Mouse (Mus musculus): ENCODE results near the gene Cutal. TPM values are rescaled to one million over a fixed set of nuclear protein-coding genes. Genes with fewer than 3 reads are reported as not detected.

Cutal gene
- polyA plus RNA-seq, 1 experiment: not detected

DNA sequence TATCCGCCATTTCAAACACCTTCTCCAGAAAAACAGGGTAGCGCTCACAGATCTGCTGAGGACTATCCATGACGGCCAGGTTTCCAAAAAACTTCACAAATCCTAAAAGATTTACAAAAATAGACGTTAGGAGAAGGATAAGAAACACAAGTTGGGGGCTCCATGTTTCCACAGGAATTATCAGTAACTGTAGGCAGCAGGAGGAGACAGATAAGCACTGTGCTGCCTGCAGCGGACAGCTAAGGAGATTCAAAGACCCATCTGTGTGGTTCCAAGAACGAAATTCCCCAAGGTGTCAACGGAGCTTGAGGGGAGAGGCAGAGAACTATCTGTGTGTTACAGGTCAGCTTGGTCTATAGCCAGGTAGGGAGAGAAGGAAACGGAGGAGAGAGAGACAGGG, 16.5 kb upstream of the Cutal start:
- Histone ChIP-seq H3K27ac (replicated peaks; ENCODE audit: low read depth, low read length) (no peak overlapping the region), H3K4me3 (ENCODE audit: insufficient read depth, low read depth, low read length) (no peak overlapping the region), H3K4me1 (ENCODE audit: control insufficient read depth, insufficient read depth, insufficient read length, low read length) (no peaks in the 10 kb centered on the region)

DNA sequence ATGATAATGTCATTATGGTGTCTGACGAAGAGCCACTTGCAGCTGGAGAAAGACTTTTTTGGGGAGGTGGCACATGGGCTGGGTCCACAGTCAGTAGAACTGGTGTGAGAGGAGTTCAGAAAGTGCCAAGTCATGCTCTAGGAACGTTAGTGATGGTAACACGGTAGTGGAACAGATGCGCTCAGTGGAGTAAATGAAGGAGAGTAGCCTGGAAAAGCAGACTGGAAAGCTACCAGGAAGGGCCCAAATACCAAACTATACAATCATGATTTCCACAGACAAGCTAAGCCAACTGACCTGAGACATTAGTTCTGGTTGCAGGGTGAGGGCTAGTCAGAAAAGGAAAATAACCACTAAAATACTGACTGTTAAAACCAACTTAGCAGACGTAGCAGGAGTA, 4.5 kb upstream of the Cutal start:
- Histone ChIP-seq H3K27ac (replicated peaks; ENCODE audit: low read depth, low read length) (no peak overlapping the region), H3K4me3 (ENCODE audit: insufficient read depth, low read depth, low read length) (peak overlapping the region; percentile 29)

DNA sequence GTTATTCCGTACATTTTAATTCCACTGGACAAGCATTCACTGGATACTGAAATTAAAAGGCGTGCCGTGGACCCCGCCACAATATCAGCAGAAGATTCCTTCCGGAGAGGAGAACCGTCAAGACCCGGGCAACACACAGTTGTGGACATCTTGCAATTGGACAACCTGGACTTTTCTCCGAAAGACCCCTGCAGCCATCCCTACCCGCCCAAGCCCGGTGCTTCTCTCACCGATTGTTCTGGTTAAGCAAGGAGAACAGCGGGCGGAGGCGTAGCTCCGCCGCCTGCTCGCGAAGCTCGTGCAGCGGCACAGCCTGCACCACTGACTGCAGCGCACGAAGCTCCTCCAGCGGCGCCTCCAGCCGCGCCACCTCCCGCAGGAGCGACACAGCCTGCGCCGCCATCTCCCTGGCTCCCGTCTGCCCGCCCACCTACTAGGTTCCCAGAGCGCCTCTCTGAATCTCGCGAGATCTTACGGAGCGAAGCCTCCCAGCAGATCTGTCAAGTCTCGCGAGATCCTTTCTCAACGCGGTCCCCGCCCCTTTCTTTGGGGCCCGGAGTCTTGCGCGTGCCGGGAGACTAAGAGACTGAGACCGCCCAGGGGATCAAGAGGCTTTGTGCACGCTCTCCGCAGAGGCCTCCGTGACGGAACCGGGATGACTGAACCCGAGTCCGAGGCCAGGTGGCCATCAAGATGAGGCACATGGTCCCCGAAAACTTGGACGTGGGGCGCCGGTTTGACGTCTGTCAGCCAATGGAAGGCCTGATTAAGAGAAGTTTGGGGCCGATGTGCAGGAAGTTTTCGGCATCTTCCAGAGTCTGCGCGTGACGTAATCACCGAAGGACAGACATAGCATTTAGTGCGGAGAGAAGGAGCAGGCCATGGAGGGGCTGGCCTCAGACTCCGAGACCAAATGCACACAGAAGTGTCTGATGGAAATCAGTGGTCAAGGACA, 3.4 kb upstream of the Cutal start:
- Histone ChIP-seq H3K4me3 (ENCODE audit: insufficient read depth, low read depth, low read length) (peak overlapping the region; percentile 81), H3K4me1 (ENCODE audit: control insufficient read depth, insufficient read depth, insufficient read length, low read length) (peaks cover 4% of the 10 kb centered on the region; the same call in 1 of the 2 replicates), H3K27ac (replicated peaks; ENCODE audit: low read depth, low read length) (peak overlapping the region; percentile 90)

More for the DNA sequence above, 4.5 kb upstream of the Cutal start:
- H3K4me1 ChIP-seq (ENCODE audit: control insufficient read depth, insufficient read depth, insufficient read length, low read length): peaks cover 4% of the 10 kb centered on the region; the same call in 1 of the 2 replicates

DNA sequence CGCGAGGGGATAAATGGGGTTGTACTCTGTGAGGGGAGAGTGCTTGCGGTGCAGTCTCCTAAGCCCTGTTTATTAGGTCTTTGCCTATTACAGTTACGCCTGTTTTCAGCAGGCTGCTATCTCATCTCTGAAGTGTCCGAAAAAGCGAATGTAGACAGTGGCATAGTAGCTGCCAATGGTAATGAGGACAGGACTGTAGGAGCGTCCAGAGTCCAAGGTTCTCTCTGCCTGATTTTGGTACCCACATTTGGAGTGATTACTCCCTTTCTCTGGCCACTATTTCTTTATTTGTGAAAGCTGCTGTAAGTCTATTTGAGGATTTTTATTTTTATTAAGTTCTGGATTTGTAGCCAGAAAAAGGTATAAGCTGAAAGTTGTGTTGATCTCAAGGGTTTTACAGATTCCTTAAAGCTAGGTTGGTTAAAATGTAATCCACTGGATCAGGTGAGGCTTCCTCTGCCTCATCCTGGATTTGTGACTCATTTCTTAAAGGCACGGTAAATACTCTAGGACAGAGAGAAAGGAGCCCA, 685 bp downstream of the Cutal start, which contains the start of gene Psmd5:
TSS of gene Psmd5 (minus strand) at position 153 of the 530 bp plus-strand sequence.
- peaks cover 2% of the 10 kb centered on the region; the same call in 1 of the 2 replicates for H3K4me1 ChIP-seq (ENCODE audit: control insufficient read depth, insufficient read depth, insufficient read length, low read length)
- peak within 1 kb of the TSS; percentile 23; the same call in 1 of the 2 replicates for H3K4me3 ChIP-seq (ENCODE audit: insufficient read depth, low read depth, low read length)
- no peak within 1 kb of the TSS for H3K27ac ChIP-seq (replicated peaks; ENCODE audit: low read depth, low read length)

DNA sequence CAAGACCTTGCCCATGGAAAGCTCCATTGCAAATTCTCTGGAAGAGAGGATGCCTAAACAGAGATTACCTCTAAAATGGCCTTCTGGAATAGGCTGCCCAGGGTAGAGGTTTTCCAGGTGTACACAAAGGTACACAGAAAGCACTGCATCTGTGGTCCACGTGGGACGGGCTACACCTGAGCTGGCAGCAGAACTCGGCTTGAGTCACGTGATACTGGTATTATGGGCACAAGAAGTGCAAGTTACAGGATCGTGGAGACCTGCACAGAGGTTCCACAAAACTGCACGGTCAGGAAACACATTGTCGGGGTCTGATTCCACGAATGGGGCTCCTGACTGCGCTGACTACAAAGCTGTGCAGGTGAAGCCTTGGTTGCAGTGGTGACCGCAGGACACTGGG, 5.9 kb downstream of the Cutal start:
- Histone ChIP-seq H3K4me1 (ENCODE audit: control insufficient read depth, insufficient read depth, insufficient read length, low read length) (no peaks in the 10 kb centered on the region), H3K27ac (replicated peaks; ENCODE audit: low read depth, low read length) (no peak overlapping the region), H3K4me3 (ENCODE audit: insufficient read depth, low read depth, low read length) (no peak overlapping the region)

DNA sequence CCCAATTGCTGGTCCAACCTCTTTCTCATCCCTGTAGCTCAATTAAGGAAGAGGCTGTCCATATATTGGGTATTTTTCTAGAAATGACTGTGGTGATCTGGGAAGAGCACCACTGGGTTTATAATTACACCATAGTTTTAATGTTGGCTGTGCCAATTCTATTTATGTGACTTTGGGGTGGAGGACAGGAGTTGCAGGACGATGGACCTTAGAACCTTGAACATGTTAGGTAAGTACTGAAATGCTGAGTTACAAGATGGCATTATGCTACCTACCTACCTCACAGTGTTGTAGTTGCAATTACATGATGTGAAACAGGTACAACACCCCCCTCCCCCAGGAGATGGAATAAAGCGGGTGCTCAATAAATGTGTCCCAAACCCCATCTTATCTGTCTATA, 8.6 kb downstream of the Cutal start:
- Histone ChIP-seq H3K27ac (replicated peaks; ENCODE audit: low read depth, low read length) (no peak overlapping the region), H3K4me1 (ENCODE audit: control insufficient read depth, insufficient read depth, insufficient read length, low read length) (no peaks in the 10 kb centered on the region), H3K4me3 (ENCODE audit: insufficient read depth, low read depth, low read length) (no peak overlapping the region)

DNA sequence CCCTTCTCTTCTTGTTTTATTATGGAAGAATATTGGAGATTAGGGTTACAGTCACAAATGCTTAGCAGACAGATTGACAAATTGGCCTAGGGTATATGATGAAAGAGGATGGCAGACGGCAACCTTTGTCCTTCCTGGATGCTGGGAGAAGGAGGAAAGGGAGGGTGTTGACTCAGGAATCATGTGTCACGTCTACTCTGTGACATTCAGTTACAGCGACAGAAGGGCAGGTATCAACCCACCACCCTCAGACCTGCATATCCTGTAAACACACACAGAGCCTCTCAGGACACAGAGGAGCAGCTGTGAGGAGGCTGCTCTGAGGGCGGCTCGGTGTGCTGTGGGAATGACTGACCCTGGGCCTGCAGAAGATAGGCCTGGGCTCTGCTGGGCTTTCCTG, 9.0 kb downstream of the Cutal start:
- H3K4me1 ChIP-seq (ENCODE audit: control insufficient read depth, insufficient read depth, insufficient read length, low read length): no peaks in the 10 kb centered on the region
- no peak overlapping the region for H3K4me3 ChIP-seq (ENCODE audit: insufficient read depth, low read depth, low read length)
- no peak overlapping the region for H3K27ac ChIP-seq (replicated peaks; ENCODE audit: low read depth, low read length)

DNA sequence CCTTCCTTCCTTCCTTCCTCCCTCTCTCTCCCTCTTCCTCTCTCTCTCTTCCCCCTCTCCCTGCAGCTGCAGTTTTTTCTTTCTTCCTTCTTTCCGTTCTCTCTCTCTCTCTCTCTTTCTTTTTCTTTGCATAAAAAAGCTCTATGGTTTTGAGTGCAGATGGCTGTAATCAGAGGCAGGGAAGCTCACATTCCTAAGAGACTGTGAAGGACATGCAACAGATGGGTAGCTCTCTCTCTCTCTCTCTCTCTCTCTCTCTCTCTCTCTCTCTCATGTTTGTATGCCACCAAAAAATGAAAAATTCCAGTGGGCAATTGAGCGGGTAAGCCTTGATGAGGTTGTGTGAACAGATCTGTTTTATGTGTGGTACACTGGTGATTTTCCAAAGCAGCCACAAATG, 10.0 kb downstream of the Cutal start:
- H3K4me1 ChIP-seq (ENCODE audit: control insufficient read depth, insufficient read depth, insufficient read length, low read length): no peaks in the 10 kb centered on the region
- H3K4me3 ChIP-seq (ENCODE audit: insufficient read depth, low read depth, low read length): no peak overlapping the region
- no peak overlapping the region for H3K27ac ChIP-seq (replicated peaks; ENCODE audit: low read depth, low read length)

DNA sequence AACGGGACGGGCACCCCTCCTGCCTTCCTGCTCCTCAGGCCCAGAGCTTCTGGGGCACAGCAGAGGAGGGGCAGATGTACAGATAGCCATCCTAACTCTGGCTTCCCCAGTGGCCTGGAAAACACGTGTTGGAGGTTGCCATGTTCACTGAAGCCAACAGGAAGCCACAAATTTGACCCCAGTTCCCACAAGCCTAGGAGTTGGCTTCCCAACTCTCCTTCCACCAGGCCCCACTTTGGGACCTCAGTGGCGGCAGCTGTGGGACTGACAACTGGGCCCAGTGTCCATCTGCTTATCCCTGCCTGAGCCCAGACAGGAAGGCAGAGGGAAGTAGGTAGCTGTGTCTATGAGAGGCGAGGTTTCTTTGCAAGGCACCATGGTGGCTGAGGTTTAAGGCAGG, 19.8 kb downstream of the Cutal start:
- Histone ChIP-seq H3K4me3 (ENCODE audit: insufficient read depth, low read depth, low read length) (no peak overlapping the region), H3K27ac (replicated peaks; ENCODE audit: low read depth, low read length) (no peak overlapping the region), H3K4me1 (ENCODE audit: control insufficient read depth, insufficient read depth, insufficient read length, low read length) (no peaks in the 10 kb centered on the region)

DNA sequence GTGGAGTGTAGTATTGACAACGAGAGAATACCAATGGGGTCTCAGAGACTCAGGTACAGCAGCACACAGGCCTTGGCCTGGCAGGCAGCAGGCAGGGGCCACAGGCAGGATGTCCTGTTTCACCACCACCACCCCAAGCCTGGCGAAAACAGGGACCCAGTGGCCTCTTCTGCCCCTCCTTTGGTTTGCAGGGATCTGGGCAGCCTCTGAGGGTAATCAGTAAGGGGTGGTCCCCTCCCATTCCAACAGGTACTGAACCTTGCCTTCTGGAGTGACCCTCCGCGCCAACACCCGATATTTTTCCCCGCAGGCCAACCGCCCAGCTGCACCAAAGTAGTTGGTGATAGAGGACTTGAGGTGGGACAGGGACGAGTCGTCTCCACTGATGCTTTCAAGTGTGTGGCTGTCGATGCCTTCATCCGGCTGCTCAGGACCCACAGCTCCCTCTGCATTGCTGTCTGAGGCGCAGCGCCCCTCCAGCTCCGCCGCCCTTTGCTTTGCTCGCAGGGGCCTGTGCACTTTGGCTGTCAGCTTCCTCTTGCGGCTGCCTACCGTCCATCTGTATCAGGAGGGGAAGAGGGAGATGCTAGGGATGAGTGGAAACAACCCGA, 21.4 kb downstream of the Cutal start:
- H3K4me1 ChIP-seq (ENCODE audit: control insufficient read depth, insufficient read depth, insufficient read length, low read length): no peaks in the 10 kb centered on the region; the same call in 1 of the 2 replicates
- H3K4me3 ChIP-seq (ENCODE audit: insufficient read depth, low read depth, low read length): no peak overlapping the region
- H3K27ac ChIP-seq (replicated peaks; ENCODE audit: low read depth, low read length): no peak overlapping the region

DNA sequence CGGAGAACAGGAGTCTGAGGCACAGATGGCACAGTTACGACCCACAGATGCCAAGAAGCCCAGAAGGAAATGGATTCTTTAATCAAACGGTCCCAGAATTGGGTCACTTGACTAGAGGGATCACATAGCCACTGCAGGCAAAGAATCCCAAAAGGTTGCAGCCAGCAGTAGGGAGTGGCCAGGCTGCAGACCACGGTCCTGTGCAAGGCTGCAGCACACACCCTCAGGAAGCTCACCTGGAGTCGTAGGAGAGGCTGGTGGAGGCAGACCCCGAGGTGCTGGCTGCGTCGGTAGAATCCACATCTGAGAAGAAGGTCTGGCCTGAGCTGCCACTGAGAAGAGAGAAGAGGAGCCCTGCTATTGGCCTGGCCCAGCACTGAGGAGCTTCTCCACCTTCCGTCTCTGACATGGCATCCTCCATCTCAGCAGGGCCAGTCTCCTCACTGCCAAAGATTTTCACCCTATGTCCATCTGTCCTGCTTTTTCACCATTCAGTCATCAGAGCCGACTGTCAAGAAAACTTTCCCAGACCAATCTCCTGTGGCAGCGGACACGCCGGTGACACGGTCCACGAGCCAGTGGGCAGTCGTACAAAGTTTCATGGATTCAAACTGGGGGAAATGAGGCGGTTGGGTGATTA, 22.7 kb downstream of the Cutal start:
- Histone ChIP-seq H3K4me1 (ENCODE audit: control insufficient read depth, insufficient read depth, insufficient read length, low read length) (peaks cover 5% of the 10 kb centered on the region), H3K27ac (replicated peaks; ENCODE audit: low read depth, low read length) (no peak overlapping the region), H3K4me3 (ENCODE audit: insufficient read depth, low read depth, low read length) (no peak overlapping the region)

DNA sequence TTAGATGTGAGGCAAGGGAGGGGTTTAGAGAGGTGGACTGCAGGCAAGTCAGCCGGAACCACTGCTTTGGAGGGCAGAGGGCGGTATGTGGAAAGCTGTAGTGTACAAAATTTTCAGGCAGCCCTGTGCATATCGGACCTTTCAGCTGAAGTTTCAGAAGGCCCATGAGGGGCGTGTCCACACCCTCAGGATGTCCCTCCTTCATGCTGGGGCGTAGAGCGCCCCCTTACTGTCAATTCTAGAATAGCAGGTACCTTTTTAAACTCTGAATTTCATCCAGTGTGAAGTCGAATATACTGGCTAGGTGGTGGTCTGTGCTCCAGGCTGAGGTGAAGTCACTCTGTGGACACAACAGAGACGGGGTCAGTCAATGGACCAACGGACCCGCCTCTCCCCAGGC, 23.6 kb downstream of the Cutal start:
- Histone ChIP-seq H3K4me3 (ENCODE audit: insufficient read depth, low read depth, low read length) (no peak overlapping the region), H3K4me1 (ENCODE audit: control insufficient read depth, insufficient read depth, insufficient read length, low read length) (peaks cover 5% of the 10 kb centered on the region), H3K27ac (replicated peaks; ENCODE audit: low read depth, low read length) (no peak overlapping the region)

DNA sequence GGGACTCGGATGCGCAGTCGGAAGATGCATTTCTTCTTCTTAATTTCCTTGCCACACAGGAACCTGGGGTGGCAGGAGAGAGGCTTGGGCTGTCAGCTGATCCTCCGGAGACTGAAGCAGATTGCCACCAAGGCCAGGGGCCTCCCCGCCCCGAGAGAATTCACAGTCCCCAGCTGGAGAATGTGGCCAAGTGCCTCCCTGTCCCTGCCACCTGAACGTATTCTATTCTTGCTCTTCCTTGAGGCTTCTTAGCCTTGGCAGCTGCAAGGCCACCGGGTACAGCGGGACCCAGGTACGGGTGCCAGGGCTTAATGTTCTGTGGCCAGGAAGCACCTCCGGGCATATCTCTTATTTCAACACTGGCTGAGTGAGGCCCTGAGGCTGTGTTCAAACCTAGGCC, 25.5 kb downstream of the Cutal start:
- H3K27ac ChIP-seq (replicated peaks; ENCODE audit: low read depth, low read length): no peak overlapping the region
- peaks cover 7% of the 10 kb centered on the region for H3K4me1 ChIP-seq (ENCODE audit: control insufficient read depth, insufficient read depth, insufficient read length, low read length)
- H3K4me3 ChIP-seq (ENCODE audit: insufficient read depth, low read depth, low read length): no peak overlapping the region

DNA sequence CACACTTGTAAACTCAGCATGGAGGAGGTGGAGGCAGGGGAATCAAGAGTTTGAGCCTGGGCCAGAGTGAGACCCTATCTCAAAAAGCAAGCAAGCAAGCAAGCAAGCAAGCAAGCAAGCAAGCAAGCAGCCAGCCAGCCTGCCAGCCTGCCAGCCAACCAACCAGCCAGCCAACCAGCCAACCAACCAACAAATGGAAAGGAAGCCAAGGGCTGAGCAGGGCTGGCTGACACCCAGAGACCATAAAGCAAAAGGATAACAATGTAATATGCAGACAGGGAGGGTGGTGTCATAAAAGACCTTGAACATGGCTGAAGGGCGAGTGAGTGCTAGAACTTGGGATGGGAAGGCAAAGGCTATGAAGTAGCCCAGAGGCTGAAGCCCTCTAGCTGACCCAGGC, 26.2 kb downstream of the Cutal start:
- Histone ChIP-seq H3K4me1 (ENCODE audit: control insufficient read depth, insufficient read depth, insufficient read length, low read length) (peaks cover 7% of the 10 kb centered on the region), H3K27ac (replicated peaks; ENCODE audit: low read depth, low read length) (no peak overlapping the region), H3K4me3 (ENCODE audit: insufficient read depth, low read depth, low read length) (no peak overlapping the region)

DNA sequence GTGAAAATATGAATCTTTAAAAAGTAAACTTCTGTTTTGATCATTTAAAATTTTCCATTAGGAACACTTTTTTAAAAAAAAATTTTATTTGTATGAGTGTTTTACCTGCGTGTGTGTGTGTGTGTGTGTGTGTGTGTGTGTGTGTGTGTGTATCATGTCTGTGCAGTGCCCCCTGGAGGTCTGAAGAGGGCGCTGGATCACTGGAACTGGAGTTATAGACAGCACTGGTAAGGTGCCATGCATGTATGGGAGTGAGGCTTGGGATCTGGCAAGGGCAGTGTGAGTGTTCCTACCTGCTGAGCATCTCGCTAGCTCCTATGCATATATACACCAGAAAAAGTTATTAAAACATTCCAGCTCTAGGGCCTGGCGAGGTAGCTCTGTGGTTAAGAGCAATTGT, 27.5 kb downstream of the Cutal start:
- Histone ChIP-seq H3K4me1 (ENCODE audit: control insufficient read depth, insufficient read depth, insufficient read length, low read length) (peaks cover 7% of the 10 kb centered on the region), H3K27ac (replicated peaks; ENCODE audit: low read depth, low read length) (no peak overlapping the region), H3K4me3 (ENCODE audit: insufficient read depth, low read depth, low read length) (no peak overlapping the region)

Data from brown adipose tissue, adult 24 weeks (tissue).